Mouse (Mus musculus) right cerebral cortex, adult 2 months (tissue): ENCODE data around the gene Tnfsf10.

ENCODE experiments used
- DNase-seq, 2 experiments: peaks; one replicate each; pipeline ENCODE4 v3.0.0; 2021 to 2022; ENCODE audit warnings: low spot score in 2 of 2

Gene Tnfsf10

DNA sequence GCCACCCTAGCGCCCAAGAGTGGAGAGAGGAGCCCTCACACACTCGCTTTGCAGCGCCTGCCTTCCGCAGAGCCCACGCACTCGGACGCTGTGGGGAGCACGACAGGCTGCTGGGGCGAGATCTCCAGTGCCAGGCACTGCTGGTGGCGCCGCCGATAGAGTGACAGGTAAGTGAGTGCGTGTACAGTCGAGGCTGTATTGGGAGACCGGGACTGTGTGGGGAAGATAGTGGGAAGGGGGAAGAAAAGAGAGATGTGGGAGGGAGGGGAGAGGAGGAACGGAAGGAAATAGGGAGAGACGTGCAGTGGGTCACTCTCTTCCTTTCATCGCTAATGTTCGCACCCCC, 54.4 kb downstream of the Tnfsf10 start, which contains the start of gene Ghsr:
TSS of gene Ghsr (plus strand) at position 76 of the 346 bp plus-strand sequence.
- DNase-seq: peak; percentile 5 to 8

DNA sequence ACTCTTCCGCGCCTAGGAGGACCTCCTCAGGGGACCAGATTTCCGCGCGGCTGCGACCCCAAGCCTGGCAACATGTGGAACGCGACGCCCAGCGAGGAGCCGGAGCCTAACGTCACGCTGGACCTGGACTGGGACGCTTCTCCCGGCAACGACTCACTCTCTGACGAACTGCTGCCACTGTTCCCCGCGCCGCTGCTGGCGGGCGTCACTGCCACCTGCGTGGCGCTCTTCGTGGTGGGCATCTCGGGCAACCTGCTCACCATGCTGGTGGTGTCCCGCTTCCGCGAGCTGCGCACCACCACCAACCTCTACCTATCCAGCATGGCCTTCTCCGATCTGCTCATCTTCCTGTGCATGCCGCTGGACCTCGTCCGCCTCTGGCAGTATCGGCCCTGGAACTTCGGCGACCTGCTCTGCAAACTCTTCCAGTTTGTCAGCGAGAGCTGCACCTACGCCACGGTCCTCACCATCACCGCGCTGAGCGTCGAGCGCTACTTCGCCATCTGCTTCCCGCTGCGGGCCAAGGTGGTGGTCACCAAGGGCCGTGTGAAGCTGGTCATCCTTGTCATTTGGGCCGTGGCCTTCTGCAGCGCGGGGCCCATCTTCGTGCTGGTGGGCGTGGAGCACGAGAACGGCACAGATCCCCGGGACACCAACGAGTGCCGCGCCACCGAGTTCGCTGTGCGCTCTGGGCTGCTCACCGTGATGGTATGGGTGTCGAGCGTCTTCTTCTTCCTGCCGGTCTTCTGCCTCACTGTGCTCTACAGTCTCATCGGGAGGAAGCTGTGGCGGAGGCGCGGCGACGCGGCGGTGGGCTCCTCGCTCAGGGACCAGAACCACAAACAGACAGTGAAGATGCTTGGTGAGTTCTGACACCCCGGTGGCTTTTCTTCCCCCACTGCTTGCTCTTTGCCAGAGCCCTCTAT, 55.2 kb downstream of the Tnfsf10 start:
- peak; percentile 15 to 17 for DNase-seq

DNA sequence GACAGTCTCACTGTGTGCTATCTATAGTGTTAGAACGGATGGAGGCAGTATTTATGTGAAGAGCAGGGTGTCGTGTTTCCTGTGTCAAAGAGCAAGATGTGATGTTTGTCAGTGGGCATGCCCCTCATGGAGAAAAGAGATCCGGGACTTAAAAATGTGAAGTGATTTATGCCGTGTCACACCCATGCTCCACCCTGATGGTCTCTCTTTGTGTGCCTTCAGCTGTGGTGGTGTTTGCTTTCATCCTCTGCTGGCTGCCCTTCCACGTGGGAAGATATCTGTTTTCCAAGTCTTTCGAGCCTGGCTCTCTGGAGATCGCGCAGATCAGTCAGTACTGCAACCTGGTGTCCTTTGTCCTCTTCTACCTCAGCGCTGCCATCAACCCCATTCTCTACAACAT, 57.6 kb downstream of the Tnfsf10 start:
- DNase-seq: no peak

DNA sequence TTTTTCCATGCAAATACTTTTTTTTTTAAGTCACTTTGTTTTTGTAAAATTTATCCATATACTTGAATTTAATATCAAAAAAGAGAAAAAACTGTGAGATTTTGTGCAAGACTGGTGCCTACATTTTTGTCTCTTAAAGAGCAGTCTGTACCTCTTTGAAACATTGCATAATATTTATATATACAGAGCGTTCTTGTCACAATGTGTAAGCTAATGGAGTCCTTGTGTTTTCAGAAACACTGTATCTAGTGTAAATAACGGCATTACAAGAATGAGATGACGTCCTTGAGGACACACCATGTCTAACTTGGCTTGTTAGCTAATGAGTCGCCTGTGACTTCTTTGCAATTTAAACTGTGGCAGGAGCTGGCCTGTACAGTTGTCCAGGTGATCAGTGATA, 61.1 kb downstream of the Tnfsf10 start:
- DNase-seq: no peak

DNA sequence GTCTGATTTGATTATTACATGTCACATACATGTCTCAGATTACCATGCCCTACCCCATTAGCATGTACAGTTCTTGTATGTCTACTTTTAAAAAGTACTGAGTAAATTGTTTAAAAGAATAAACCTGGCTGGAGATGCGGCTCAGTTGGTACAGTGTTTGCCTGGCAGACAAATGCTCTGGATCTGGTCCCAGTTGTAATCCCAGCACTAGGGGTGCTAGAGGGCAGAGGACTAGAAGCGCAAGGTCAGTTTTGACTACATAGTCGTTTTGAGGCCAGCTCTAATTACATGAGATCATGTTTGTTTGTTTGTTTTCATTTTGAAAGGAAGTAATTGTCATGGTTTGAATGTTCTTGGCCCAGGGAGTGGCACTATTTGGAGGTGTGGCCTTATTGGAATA, 68.0 kb downstream of the Tnfsf10 start:
- no peak for DNase-seq

DNA sequence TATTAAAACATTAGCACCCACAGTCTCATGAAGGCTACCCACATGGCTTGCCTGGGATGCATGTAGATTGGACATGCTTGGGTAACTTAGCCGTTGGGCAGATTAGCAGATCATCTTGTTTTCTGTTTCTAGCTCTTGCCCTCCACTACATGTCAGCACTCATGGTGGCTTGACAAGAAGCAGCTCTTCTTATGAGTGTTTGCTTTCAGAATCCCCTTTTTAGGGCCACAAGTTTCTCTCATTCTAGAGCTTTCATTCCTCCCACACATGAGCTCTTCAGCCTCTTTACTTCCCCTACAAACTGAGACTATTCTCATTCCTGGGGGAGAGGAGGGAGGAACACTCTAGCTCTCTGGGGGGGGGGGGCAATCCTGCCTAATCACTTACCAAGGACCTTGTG, 73.1 kb downstream of the Tnfsf10 start:
- DNase-seq: no peak
